Mouse (Mus musculus): Measurements from ENCODE around the gene Ackr3. TPM values are rescaled to one million over a fixed set of nuclear protein-coding genes. Genes with fewer than 3 reads are reported as not detected.

Ackr3 gene
- polyA plus RNA-seq, 1 experiment from 2014 or later, result 16.7 TPM

DNA sequence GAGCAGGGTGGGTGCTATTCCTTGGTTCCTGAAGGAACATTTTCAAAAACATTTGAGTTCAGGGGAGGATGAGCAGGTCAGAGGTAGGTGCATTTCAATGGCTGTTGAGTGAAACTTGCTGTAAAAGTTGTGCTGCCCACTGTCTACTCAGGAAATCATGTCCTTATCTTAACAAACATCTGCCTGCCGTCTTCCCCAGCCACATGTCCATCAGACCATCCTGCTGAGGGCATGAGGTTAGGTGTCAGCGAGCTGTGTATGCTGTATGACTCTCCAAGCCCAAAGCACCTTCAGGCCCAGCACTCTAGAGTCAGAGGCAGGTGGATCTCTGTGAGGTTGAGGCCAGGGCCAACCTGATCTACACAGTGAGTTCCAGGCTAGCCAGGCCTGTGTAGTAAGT is 12.1 kb downstream of the Ackr3 start:
- H3K4me3 ChIP-seq, result no peak overlapping the region
- 86% methylated on average over 2 of the region's 2 CpGs for WGBS
- H3K27me3 ChIP-seq, result no peaks in the 10 kb centered on the region
- no peak overlapping the region for H3K4me2 ChIP-seq
- no peak overlapping the region for H3K27ac ChIP-seq (replicated peaks)
- H3K9me3 ChIP-seq, result no peaks in the 10 kb centered on the region
- H3K36me3 ChIP-seq, result peaks cover 29% of the 10 kb centered on the region
- H3K4me1 ChIP-seq (replicated peaks), result peaks cover 36% of the 10 kb centered on the region
- H3K9ac ChIP-seq, result no peak overlapping the region
- no peak for ATAC-seq (ENCODE audit: low read depth)

DNA sequence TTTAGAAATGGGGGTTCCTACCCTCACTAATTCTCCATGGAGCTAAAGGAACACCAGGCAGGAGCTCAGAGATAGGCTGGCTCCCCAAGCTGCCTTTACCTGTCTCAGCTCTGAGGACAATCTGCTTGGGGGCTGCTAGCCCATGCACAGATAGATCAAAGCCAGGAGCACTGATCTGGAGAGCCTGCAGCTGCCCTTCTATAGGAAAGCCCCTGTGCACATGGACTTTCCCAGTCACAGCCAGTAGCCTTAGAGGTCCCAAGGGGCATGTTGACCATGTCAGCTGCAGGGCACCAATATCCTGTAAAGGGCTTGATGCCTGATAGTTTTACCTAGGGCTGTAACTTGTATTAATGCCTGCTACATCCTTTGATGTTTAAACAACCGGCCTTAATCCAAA is 12.6 kb downstream of the Ackr3 start:
- Histone ChIP-seq H3K9ac (no peak overlapping the region), H3K4me1 (replicated peaks) (peaks cover 38% of the 10 kb centered on the region), H3K27me3 (no peaks in the 10 kb centered on the region), H3K9me3 (no peaks in the 10 kb centered on the region), H3K36me3 (peaks cover 29% of the 10 kb centered on the region), H3K4me3 (no peak overlapping the region), H3K4me2 (no peak overlapping the region), H3K27ac (replicated peaks) (no peak overlapping the region)
- WGBS, result 79% methylated on average over 1 of the region's 1 CpGs
- no peak for ATAC-seq (ENCODE audit: low read depth)

DNA sequence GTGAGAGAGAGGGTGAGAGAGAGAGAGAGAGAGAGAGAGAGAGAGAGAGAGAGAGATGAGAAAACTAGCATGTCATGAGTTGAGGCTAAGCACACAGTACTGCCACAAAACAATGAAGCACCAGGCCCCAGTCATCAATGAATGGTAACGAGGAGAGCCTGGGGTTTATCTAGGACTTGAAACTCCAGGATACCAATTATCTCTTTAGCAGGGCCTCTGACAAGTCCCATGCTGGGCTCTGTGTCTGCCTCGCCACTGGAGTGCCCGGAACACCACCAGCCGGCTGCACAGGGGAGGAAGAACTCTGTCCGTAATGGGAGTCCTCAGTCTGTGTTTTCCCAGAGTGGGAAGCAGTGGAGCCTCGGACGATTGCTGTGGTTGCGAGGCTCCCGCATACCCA is 16.5 kb downstream of the Ackr3 start:
- H3K36me3 ChIP-seq, result peaks cover 11% of the 10 kb centered on the region; the same call in 1 of the 2 replicates
- no peak overlapping the region for H3K9ac ChIP-seq
- H3K4me3 ChIP-seq, result no peak overlapping the region
- WGBS, result 8% methylated on average over 9 of the region's 9 CpGs
- H3K27me3 ChIP-seq, result no peaks in the 10 kb centered on the region
- H3K4me1 ChIP-seq (replicated peaks), result peaks cover 48% of the 10 kb centered on the region
- ATAC-seq (ENCODE audit: low read depth), result no peak
- no peaks in the 10 kb centered on the region for H3K9me3 ChIP-seq
- H3K27ac ChIP-seq (replicated peaks), result peak overlapping the region; percentile 78
- no peak overlapping the region for H3K4me2 ChIP-seq

DNA sequence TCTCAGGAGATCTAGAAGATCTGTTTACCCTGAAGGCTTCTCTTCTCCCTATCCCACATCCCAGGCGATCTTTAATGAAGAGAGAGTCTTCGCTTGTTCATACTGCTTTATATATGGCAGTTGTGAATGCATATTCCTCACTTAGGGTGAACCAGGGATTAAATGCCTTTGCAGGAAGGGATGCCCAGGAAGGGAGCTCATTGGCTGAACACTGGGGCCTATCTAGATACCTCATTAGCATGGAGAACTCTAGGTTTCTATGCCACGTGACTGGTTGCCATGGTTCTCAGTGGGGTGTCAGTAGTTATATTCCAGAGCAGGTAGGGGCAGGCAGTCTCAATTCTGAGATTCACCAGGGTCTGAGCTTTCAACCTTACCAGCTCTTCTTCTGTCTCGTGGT is 17.1 kb downstream of the Ackr3 start:
- no peak overlapping the region for H3K9ac ChIP-seq
- H3K4me2 ChIP-seq, result no peak overlapping the region
- H3K27ac ChIP-seq (replicated peaks), result peak overlapping the region; percentile 78
- no peaks in the 10 kb centered on the region for H3K9me3 ChIP-seq
- no peak for ATAC-seq (ENCODE audit: low read depth)
- peaks cover 54% of the 10 kb centered on the region for H3K4me1 ChIP-seq (replicated peaks)
- no peak overlapping the region for H3K4me3 ChIP-seq
- peaks cover 7% of the 10 kb centered on the region; the same call in 1 of the 2 replicates for H3K36me3 ChIP-seq
- H3K27me3 ChIP-seq, result no peaks in the 10 kb centered on the region
- 55% methylated on average over 4 of the region's 4 CpGs for WGBS

DNA sequence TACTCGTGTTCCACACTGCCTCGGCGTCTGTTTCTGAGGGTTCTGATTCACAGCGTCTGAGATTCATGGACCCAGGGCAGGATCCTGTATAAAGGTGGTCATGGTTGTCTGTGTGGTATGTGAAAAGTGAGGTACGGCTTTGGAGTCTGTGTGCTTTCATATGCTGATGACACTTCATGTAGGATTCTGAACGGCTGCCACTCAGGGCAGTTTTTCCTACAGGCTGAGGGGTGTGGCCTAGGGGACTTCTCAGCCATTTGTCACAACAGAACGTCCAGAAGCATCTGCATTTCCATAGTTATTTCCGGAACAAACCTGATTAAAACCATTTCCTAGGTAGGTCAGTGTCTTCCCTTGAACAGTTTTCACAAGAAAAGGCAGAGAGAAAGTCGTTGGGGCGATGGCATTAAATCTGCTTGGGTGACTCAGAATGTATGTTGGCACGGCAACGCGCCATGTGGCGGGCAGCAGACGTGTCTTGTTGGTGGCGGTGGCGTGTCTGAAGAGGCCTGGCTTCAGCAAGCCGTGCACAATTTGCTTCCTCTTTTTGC is 18.1 kb downstream of the Ackr3 start:
- no peak overlapping the region for H3K4me3 ChIP-seq
- peaks cover 55% of the 10 kb centered on the region for H3K4me1 ChIP-seq (replicated peaks)
- no peaks in the 10 kb centered on the region for H3K9me3 ChIP-seq
- H3K36me3 ChIP-seq, result no peaks in the 10 kb centered on the region
- 22% methylated on average over 18 of the region's 18 CpGs for WGBS
- peak overlapping the region; percentile 39 for H3K4me2 ChIP-seq
- ATAC-seq (ENCODE audit: low read depth), result peak; percentile 65
- H3K27me3 ChIP-seq, result no peaks in the 10 kb centered on the region; the same call in 1 of the 2 replicates
- no peak overlapping the region for H3K9ac ChIP-seq
- peak overlapping the region; percentile 78 for H3K27ac ChIP-seq (replicated peaks)

DNA sequence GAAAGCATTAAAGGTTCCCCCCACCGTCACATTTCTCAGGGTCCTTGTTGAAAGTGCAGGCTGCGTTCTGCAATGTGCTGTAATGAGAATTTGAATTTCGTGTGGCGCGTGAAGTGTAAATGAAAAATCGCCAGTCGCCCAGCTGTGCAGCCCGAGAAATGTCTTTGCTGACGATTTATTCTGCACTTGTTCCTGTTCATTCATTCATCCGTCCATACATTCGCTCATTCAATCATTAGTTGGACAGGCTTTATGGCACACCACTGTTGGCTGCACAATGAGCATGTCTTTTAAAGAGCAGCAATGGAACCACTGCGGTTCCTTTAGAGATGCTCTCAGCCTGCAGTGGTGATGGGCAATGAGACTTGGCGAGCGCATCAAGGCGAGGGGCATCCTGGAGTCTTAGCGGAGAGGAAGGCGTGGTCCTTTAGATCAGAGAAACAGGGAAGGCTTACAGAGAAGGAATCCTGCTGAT is 18.7 kb downstream of the Ackr3 start:
- Histone ChIP-seq H3K9me3 (no peaks in the 10 kb centered on the region), H3K27me3 (no peaks in the 10 kb centered on the region; the same call in 1 of the 2 replicates), H3K4me3 (no peak overlapping the region), H3K9ac (peak overlapping the region; percentile 49), H3K27ac (replicated peaks) (peak overlapping the region; percentile 78), H3K4me1 (replicated peaks) (peaks cover 61% of the 10 kb centered on the region), H3K36me3 (no peaks in the 10 kb centered on the region), H3K4me2 (peak overlapping the region; percentile 39)
- ATAC-seq (ENCODE audit: low read depth), result peak; percentile 41
- WGBS, result 23% methylated on average over 17 of the region's 17 CpGs

DNA sequence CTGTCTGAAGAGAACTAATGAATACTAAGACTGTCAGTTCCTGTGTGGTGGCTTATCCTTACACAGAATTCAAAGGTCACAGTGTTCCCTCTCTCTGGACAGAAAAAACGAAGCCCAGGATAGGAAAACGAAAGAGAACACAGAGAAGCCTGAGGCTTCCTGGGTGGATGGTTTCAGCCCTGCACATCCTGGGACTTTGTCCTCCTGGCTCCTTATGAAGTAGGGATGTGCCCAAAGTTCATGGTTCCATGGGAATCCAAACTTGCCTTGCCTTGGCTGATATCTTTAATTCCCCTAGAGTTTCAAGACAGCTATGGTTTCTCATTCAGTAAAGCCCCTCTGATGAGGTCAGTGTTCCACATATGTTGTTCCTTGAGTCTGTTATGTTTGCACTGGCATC is 19.2 kb downstream of the Ackr3 start:
- no peaks in the 10 kb centered on the region for H3K9me3 ChIP-seq
- H3K9ac ChIP-seq, result peak overlapping the region; percentile 49
- H3K27ac ChIP-seq (replicated peaks), result peak overlapping the region; percentile 78
- no peak for ATAC-seq (ENCODE audit: low read depth)
- H3K27me3 ChIP-seq, result no peaks in the 10 kb centered on the region; the same call in 1 of the 2 replicates
- WGBS, result 39% methylated on average over 2 of the region's 2 CpGs
- no peak overlapping the region for H3K4me3 ChIP-seq
- H3K4me1 ChIP-seq (replicated peaks), result peaks cover 66% of the 10 kb centered on the region
- no peaks in the 10 kb centered on the region for H3K36me3 ChIP-seq
- peak overlapping the region; percentile 39 for H3K4me2 ChIP-seq

DNA sequence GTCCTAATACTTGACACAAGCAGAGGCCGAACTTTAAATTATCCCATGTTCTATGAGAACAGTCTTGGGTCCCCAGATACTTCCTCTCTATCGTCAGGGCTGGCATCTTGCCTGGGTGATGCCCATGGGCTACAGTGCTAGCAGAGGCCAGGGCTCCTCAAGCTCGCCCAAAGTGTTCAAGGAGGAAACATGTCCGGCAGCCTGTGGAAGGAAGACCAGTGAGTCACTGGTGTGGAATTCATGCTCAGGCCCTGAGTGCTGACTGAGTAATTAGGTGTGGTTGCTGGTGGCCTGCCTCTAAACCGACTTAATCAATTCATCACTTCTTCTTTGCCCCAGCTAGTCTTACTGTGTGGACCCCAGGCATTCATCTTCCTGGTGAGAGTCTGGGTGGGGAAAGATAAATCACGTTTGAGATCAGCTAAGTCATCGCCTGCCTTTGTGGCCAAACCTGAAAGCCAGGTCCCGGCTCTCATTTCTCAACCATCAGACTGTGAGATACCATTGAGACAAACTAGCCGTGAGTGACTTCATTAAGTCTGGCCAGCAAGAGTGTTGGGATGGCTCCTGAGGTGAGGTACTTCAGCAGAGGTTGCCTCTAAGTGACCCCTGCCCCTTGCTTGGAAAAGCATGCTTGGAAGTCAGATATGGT is 21.9 kb downstream of the Ackr3 start:
- no peak overlapping the region for H3K27ac ChIP-seq (replicated peaks)
- H3K4me2 ChIP-seq, result no peak overlapping the region
- no peaks in the 10 kb centered on the region for H3K9me3 ChIP-seq
- H3K4me1 ChIP-seq (replicated peaks), result peaks cover 79% of the 10 kb centered on the region
- no peak for ATAC-seq (ENCODE audit: low read depth)
- 50% methylated on average over 9 of the region's 9 CpGs for WGBS
- no peaks in the 10 kb centered on the region; the same call in 1 of the 2 replicates for H3K27me3 ChIP-seq
- no peak overlapping the region for H3K9ac ChIP-seq
- no peaks in the 10 kb centered on the region for H3K36me3 ChIP-seq
- H3K4me3 ChIP-seq, result no peak overlapping the region

DNA sequence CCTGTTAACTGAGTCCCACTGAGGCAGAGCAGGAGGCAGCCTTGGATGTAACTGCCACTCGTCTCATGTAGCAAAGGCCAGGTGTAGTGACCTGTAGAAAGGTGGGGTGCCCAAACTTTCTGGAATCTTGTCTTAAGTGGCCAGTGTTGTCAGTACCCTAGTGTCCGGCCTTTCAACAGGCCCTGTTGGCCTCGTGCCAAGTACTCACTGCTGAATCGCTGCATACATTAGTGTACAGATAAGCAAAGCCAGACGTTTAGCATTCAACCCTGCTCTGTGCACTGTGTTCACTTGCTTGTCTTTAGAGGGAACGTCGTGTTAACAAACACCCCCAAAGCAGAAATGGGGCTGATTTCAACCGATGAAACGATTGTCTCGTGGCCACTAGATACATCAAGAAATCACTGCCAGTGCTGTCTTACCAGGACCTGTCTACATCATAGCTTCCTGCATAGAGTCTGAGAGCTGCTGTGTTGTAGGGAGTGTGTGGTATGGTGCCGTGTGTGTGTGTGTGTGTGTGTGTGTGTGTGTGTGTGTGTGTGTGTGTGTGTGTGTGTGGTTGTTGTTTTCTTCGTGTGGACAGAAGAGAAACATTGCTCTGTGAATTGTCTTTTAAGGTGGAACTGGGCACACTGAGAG is 24.0 kb downstream of the Ackr3 start:
- Histone ChIP-seq H3K4me2 (no peak overlapping the region), H3K4me1 (replicated peaks) (peaks cover 78% of the 10 kb centered on the region), H3K4me3 (no peak overlapping the region), H3K9ac (0 out of 2 replicates have a peak overlapping the region, but pooled peaks have one; percentile 41), H3K27ac (replicated peaks) (peak overlapping the region; percentile 64), H3K9me3 (no peaks in the 10 kb centered on the region), H3K27me3 (no peaks in the 10 kb centered on the region; the same call in 1 of the 2 replicates), H3K36me3 (no peaks in the 10 kb centered on the region)
- peak; percentile 65; the same call in 1 of the 2 replicates for ATAC-seq (ENCODE audit: low read depth)
- WGBS, result 29% methylated on average over 11 of the region's 12 CpGs

DNA sequence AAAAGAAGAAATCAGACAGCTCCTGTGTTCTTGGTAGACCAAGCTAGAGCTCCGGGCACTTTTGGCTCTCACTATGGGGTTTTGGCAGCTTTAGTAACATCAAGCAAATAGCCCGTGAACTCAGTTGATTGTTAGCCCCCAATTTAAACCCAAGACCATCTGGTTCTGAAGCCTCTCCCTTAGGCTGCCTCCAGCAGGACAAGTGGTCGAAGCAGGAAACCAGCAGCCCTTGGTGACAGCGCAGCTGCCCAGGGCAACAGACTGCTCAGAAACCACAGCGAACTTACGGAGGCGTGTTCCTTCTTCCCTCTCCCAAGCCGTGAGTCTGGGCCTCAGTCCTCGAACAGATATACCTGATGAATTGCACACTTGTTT is 24.5 kb downstream of the Ackr3 start:
- no peak overlapping the region for H3K4me3 ChIP-seq
- WGBS, result 14% methylated on average over 9 of the region's 9 CpGs
- 0 out of 2 replicates have a peak overlapping the region, but pooled peaks have one; percentile 41 for H3K9ac ChIP-seq
- H3K4me1 ChIP-seq (replicated peaks), result peaks cover 78% of the 10 kb centered on the region
- 0 out of 2 replicates have a peak, but pooled peaks have one; percentile 48 for ATAC-seq (ENCODE audit: low read depth)
- H3K27ac ChIP-seq (replicated peaks), result peak overlapping the region; percentile 64
- no peaks in the 10 kb centered on the region for H3K36me3 ChIP-seq
- H3K4me2 ChIP-seq, result 0 out of 2 replicates have a peak overlapping the region, but pooled peaks have one; percentile 1
- no peaks in the 10 kb centered on the region for H3K9me3 ChIP-seq
- no peaks in the 10 kb centered on the region; the same call in 1 of the 2 replicates for H3K27me3 ChIP-seq

DNA sequence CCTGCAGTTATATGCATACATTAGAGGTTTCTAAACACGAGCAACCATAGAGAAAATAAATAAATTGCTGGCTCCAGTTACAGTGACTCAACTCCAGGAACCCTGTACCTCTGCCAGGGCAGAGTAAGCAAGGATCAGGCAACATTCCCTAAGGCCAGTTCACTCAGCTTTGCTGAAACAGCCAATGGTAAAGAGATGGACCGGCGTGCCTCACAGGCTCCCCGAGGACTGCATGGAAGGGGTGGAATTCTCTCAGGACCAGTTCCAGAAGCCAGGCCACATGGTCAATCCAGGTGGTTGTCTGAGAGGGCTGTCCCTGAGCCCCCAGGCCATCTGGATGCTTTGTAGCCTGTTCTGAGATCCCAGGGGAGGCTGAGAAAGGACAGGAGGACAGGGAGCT is 26.8 kb downstream of the Ackr3 start:
- Histone ChIP-seq H3K27me3 (no peaks in the 10 kb centered on the region; the same call in 1 of the 2 replicates), H3K9me3 (no peaks in the 10 kb centered on the region), H3K9ac (no peak overlapping the region), H3K4me1 (replicated peaks) (peaks cover 81% of the 10 kb centered on the region), H3K4me3 (no peak overlapping the region), H3K27ac (replicated peaks) (no peak overlapping the region), H3K4me2 (no peak overlapping the region), H3K36me3 (no peaks in the 10 kb centered on the region)
- no peak for ATAC-seq (ENCODE audit: low read depth)
- WGBS, result 59% methylated on average over 4 of the region's 4 CpGs

Measured in neural tube, embryonic 13.5 days (tissue).